Mouse (Mus musculus) B cell, adult 2 months (primary cell): Measurements from ENCODE around the gene Adamts12.

Experiments
- DNase-seq, 2 experiments: peaks; one replicate each; pipeline ENCODE4 v3.0.0; 2022

The Adamts12 gene

DNA sequence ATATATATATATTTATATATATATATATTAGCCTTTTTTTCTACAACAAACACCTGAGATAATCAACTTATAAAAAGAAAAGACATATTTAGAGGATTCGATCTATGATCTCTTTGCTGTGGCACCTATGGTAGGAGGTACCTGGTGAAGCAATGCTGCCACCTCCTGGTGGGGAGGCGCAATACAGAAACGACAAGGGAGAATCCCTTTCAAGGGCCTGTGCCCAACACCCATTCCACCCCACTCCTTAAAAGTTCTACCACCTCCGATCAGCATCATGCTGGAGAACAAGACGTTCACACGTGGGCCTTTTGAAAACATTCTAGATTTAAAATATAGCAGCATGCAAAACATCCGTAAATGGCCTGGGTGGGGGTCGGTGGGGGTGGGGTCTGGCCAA is 255.9 kb downstream of the Adamts12 start:
- DNase-seq: peak; percentile 34 to 44

DNA sequence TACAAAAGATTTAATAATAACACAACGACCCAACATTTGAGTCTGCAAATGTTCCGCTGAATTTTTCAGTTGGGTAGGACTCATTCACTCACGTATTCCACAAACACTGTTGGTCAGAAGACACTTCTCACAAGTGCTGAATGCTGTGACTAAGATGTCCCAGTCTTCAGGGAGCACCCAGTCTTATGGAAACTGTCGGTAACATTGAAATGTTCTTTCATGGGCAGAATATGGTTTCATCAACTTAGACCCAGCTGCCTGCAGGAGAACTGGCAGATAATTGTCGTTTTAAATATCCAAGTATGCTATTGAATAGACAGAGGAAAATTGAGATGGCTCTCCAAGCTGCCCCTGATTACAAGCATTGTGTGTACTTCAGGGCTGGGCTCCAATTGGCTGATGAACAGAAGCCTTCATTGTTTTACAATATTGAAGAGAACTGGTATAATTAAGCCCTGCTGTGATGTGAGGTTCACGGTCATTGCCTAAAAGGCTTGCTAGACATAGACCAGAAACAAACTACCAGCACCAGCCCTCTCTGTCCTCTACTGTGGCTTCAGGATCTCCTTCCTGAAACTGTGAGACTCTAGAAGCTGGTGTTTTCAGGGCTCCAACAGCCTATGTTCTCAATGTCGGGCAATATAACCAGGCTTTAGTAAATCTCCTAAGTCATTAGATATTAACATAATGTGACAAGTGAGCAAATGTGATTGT is 275.0 kb downstream of the Adamts12 start:
- DNase-seq: no peak

DNA sequence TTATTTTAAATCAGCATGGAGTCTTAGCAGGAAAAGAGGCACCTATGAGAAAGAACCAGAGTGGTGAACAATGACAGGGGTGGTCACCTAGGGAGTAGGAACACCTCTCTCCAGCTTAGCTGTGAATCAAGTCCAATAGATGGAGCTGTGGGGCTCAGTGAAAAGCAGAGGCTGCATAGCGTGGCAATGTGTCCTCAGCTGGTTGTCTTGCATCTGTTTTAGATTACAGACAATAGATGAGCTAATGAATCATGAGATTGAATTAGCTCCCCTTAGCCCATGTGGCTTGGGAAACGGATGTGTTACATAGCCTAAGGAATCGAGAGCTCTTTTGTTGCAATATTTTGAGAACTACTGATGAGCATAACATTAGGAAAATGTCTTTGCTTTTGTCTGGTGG is 291.3 kb downstream of the Adamts12 start:
- no peak for DNase-seq

DNA sequence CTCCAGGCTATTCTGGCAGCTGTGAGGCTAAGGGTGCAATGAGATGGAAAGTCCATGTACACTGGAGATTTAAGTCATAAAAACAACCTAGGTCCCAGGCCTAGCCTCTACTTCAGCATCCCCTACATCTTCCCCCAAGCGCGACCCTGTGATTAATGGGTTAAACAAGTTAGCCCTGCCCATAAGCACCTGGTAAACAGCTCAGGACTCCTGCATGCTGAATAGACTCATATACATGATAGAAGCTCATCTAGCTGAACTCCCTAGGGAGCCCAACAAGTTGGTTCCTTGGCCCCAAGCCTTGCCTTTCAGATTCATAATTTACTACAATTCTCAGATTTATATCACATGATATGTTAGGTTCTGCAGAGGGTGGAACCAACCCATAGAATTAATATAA is 292.9 kb downstream of the Adamts12 start:
- no peak for DNase-seq

DNA sequence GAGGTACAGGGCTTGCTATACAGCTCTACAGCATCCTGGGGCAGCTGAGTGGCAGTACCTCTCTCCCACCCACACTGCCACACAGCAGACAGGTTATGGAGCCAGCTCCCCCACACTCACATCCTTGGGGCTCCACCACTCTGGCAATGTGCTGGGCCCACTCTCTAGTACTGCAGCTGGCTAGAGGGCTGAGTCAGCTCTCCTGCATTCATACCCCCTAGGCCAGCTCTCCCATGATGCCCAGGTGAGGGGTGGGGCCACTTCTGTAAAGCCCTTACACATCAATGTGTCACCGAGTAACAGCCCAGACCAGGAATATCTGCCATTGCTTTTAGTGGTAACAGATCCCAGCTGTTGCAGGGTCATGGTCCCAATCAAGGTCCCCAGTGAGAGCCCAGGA is 296.3 kb downstream of the Adamts12 start:
- no peak for DNase-seq

DNA sequence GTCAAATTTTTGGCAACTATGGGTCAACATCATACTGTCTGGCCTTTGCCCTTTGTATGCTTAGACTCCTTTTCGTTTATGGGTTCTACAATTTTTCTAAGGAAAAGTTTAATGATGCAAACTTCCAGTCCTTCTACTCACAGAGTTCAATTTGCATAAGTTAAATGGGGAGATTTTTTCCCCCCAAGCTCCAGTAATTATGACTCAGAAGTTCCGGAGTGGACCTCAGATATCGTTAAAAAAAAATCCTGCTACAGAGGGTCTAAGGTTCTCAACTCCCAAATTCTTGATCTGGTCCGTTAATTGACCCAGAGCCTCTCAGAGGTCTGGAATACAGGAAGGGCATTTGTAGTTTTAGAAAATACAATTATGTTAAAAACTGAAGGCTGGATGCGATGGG is 297.2 kb downstream of the Adamts12 start:
- no peak for DNase-seq

DNA sequence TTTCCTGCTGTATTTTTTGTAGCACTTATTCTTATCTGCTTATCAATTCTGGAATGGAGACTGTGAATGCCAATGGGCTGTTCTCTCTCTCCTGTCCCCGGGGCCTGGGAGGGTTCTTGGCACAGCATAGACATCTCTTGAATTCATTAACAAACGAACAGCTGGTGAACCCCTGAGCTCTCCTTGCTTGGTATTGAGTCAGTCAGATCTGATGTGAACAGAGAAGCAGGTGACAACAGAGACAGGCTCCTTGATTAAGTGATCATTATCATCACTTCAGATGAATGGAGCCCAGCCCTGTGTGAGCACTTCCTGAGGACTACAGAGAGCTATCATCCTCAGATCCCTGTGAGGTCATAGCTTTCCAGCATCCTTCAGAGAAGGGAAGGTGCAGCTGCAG is 299.5 kb downstream of the Adamts12 start:
- DNase-seq: no peak

DNA sequence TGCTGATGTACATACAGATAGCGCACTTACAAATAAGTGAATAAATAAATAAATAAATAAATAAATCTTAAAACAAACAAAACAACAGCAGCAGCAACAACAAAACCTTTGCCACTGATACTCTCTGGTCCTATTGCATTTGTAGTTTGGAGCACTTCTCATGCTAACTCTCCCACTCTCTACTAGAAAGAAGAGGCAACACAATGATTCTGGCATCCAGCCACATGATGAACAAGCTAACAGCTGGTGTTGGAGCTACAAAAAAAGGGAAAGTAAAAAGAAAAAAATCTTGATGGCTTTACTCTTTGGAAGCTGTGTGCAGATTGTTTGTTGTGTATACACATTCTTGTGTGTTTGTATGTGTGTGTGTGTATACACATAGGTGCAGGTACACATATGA is 300.2 kb downstream of the Adamts12 start:
- no peak for DNase-seq

DNA sequence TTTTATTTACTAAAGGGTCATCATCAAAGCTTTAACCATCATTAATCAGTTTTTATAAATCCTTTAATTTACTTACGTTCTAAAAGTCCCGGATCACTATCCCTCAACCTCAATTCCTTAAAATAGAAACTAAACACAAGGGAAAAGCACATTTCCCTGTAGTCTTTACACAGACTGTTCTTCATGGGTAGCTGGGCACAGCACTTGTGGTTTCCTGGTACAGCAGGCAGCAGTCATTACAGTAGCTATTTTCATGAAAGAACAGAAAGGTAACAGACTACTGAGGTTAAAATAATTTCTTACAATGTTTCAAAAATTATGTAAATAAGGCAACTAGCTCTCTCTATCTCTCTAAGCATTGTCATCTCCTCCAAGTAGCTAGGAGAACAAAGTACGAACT is 305.0 kb downstream of the Adamts12 start:
- no peak for DNase-seq

DNA sequence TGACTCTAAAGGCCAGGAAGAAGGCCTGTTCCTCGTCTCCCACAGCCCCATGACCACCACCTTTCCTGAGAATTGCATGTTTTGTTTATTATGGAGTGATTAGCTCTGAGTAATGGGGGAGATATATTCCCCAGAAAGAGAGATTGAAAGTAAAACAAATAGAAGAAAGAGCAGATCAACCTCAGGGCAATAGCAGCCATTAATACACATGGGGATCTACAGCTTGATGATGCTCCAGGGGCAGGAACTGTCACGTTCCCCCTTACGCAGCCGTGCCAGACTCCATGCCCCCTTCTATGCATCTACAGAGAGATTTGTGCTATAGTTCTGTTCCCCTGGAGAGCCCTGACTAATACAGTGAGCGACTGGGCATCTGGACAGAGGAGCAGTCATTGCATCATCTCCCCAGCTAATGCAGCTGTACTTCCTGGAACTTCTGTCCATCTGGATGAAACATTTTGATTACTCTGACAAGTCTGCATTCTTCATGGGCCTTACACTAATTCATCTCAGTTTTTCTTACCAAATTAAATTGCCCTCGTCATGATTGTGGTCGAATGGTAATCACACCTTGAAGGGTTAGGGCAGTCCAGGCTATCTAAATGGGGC is 306.0 kb downstream of the Adamts12 start:
- no peak for DNase-seq

DNA sequence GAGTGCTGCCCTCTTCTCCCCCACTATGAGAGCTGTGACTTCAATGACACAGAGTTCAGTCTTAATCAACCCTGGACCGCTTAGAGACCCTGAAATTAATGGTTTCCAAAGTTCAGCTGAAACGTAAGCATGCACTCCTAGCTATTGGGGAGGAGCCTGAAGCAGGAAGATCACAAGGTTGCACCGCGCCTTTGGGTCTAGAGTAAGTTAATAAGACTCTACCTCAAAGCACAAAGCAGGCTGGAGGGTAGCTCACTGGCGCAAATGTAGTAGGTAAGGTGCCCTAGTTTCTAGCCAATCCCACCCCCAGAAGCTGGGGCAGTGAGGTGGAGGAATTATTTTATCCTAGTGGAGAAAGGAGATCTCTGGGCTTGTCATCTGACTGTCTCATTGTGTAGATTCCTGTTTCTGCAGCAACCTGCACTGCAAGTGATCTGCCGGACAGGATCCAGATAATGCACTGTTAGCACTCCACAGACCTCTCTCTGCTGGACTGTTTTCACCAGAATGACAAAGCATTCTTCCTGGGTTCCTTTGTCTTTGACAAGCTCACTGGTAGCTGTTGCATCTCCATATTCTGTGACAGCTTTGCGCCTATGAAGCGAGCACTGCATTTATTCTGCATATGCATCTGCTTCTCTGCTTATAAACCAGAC is 315.0 kb downstream of the Adamts12 start:
- DNase-seq: no peak

DNA sequence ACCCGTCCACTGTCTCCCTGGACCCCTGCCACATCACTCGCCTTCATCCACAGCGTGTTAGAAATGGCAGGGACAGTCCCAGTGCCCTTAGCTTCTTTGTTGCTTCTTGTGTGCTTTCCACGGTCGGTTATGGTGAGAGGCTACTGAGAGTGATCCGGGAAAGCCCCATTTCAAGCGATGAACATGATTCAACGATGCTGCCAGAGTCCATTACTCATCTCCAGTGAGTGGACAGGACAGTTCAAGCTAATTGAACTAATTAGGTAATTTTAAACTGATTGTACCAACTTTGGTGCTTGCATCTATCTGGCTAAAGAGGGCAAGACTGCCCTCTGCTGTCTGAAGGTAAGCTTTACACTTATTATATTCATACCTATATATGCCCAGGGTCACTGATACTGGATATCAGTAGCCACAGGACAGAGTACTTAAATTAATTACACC is 315.5 kb downstream of the Adamts12 start:
- peak; percentile 30 to 32 for DNase-seq

DNA sequence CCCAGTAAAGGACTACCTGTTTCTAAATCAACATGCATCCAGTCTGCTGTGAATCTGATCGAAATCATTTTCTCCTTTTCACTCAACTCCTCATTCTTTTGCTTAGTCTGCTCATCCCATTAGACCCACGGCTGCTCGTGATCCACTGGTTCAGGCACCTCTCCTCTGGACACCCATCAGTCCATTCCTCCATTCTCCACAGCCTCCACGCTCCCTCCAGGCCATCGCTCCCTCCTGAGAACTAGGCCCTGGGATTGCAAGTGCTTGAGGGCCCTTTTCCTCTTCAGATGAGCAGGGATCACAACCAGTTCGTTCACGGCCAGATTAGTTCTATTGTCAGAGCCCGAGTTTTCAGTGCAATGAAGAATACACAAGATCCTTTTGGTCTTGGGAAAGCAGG is 316.0 kb downstream of the Adamts12 start:
- no peak for DNase-seq

DNA sequence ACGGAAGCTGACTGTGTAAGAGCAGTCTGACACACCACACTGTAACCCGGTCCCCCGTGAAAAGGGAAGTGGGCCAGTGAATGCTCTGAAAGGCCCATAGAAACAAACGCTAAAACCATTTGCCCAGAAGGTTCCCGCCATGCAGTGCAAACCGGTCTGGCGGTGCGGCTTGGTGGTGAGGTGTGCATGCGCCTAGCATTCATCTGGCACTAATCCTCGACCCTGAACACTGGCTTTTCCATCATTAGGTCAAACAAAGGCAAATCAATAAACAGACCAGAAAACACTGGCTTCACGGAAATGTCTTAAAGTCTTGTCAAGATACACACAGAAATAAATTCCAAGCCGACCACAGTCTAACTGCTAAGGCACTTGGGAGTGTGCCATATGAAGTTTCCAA is 318.0 kb downstream of the Adamts12 start:
- DNase-seq: no peak

DNA sequence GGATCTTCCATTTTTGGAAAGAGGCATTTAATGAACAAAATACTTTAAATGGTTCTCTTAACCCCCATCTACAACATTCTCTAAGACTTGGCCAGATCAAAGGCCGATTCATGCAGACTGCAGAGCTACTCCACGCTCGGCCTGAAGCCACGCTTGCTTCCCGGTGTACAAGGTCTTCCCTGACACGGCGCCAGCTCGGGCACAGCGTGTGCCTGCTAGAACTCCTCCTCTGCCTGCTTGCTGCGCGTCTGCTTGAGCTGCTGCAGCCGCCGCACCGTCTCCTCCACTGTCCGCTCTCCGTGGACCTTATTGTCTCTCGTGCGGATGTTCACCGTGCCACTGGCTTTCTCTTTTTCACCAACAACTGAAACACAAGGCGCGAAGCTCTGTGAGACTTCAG is 319.2 kb downstream of the Adamts12 start:
- DNase-seq: no peak

DNA sequence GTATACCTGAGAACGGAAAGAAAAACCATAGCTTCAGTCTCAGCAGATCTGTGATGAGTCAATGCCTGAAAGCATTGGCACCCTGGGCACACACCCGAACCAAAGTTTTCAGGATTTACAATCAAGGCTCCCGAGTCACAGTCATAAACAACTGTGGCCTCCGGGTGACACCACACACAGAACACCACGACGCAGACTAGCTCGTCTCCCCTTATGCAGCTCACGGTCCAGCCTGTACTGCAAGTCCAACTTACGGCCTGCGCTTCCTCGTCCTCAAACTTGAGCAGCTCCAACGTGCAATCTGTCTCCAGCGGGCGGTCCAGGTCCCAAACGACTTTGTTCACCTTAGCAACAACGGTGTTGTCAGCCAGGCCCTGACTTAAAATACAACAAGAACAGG is 328.3 kb downstream of the Adamts12 start:
- no peak for DNase-seq

DNA sequence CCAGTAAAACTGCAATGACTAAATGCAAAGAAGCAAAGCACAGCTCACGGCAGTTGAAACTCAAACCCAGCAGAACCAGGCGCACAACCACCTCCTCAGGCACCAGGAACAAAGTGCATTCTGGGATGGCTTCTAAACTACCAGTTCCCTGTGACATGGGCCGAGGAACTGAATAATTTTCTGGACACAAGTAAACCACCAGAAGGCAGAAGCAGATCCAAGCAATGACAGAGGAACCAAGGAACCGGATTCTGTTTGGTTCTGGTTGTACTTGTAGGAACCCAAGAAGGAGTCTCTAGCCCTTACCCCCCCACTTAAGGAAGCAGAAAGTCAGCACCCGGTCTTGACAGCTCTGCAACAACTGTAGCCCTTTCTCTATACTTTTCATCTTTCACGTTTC is 331.8 kb downstream of the Adamts12 start:
- no peak for DNase-seq
